Mouse (Mus musculus): ENCODE measurements around the gene Ifitm2. TPM values are rescaled to one million over a fixed set of nuclear protein-coding genes. Genes with fewer than 3 reads are reported as not detected.

Gene Ifitm2
- total and polyA plus RNA-seq, 3 experiments, result 213 to 317 TPM; not detected in 1

GRCm38 (mm10) chr7:140942811-140943210 is 13.0 kb downstream of the Ifitm2 start:
- DNase-seq (ENCODE audit: low read depth, low spot score), result no peak
- H3K9me3 ChIP-seq (replicated peaks; ENCODE audit: insufficient read depth, low read length), result no peaks in the 10 kb centered on the region
- H3K27ac ChIP-seq (ENCODE audit: control insufficient read depth, low read depth, low read length), result no peak overlapping the region
- H3K9ac ChIP-seq (ENCODE audit: control insufficient read depth, low read depth, low read length, poor library complexity, severe bottlenecking), result no peak overlapping the region
- TF ChIP-seq SIN3A (IDR thresholded peaks at IDR 0.05; ENCODE audit: low read length), result no peak
- no peak for TF ChIP-seq ZNF384 (IDR thresholded peaks at IDR 0.05; ENCODE audit: low read depth, low read length)
- no peak for TF ChIP-seq POLR2AphosphoS2 (IDR thresholded peaks at IDR 0.05; ENCODE audit: low read length)
- TF ChIP-seq EP300 (IDR thresholded peaks at IDR 0.05; ENCODE audit: low read depth in 1 of 2, low read length in 2 of 2), result no peak
- no peak for TF ChIP-seq CHD1 (IDR thresholded peaks at IDR 0.05; ENCODE audit: low read depth, low read length)
- TF ChIP-seq TBP (IDR thresholded peaks at IDR 0.05; ENCODE audit: low read depth, low read length), result no peak
- TF ChIP-seq ELF1 (IDR thresholded peaks at IDR 0.05; ENCODE audit: low read depth, low read length), result no peak
- no peak for TF ChIP-seq TAL1 (IDR thresholded peaks at IDR 0.05; ENCODE audit: low read length)
- TF ChIP-seq KAT2A (conservative IDR thresholded peaks at IDR 0.05; ENCODE audit: low read depth, low read length), result no peak
- TF ChIP-seq POLR2A (IDR thresholded peaks at IDR 0.05; ENCODE audit: control insufficient read depth in 1 of 2, insufficient read depth in 1 of 2, low read depth in 1 of 2, low read length in 2 of 2, poor library complexity in 1 of 2), result no peak
- no peak for TF ChIP-seq ZMIZ1 (IDR thresholded peaks at IDR 0.05; ENCODE audit: low read depth, low read length)
- no peak for TF ChIP-seq MXI1 (IDR thresholded peaks at IDR 0.05; ENCODE audit: low read depth, low read length)
- TF ChIP-seq GABPA (IDR thresholded peaks at IDR 0.05; ENCODE audit: low read depth, low read length), result no peak
- peaks cover 1% of the 10 kb centered on the region; the same call in 1 of the 2 replicates for H3K79me2 ChIP-seq (ENCODE audit: control insufficient read depth, insufficient read depth, low read length, poor library complexity)
- H3K4me1 ChIP-seq (ENCODE audit: control insufficient read depth in 1 of 2, insufficient read depth in 2 of 2, low read length in 2 of 2), result peaks cover 8 to 26% of the 10 kb centered on the region in 2 experiments
- 0 out of 4 replicates have a peak overlapping the region, but pooled peaks of 1 of the 2 experiments have one; percentile 10 for H3K4me3 ChIP-seq (ENCODE audit: control insufficient read depth in 1 of 2, insufficient read depth in 1 of 2, low read depth in 2 of 2, low read length in 2 of 2)
- H3K27me3 ChIP-seq (ENCODE audit: control insufficient read depth in 1 of 2, insufficient read depth in 2 of 2, low read length in 2 of 2), result no peaks in the 10 kb centered on the region; a peak in 1 of 4 replicates
- H3K36me3 ChIP-seq (ENCODE audit: control insufficient read depth in 1 of 2, insufficient read depth in 2 of 2, low read length in 2 of 2), result peaks cover 0 to 17% of the 10 kb centered on the region in 2 experiments; a peak in 2 of 4 replicates

- H3K4me1 ChIP-seq (ENCODE audit: control insufficient read depth in 1 of 2, insufficient read depth in 2 of 2, low read length in 2 of 2), result peaks cover 8 to 23% of the 10 kb centered on the region in 2 experiments
- H3K27ac ChIP-seq (ENCODE audit: control insufficient read depth, low read depth, low read length), result peak overlapping the region; percentile 80
- peaks cover 1% of the 10 kb centered on the region; the same call in 1 of the 2 replicates for H3K79me2 ChIP-seq (ENCODE audit: control insufficient read depth, insufficient read depth, low read length, poor library complexity)
- peak overlapping the region; percentile 70 to 75 for H3K4me3 ChIP-seq (ENCODE audit: control insufficient read depth in 1 of 2, insufficient read depth in 1 of 2, low read depth in 2 of 2, low read length in 2 of 2)
- no peaks in the 10 kb centered on the region for H3K9me3 ChIP-seq (replicated peaks; ENCODE audit: insufficient read depth, low read length)
- no peaks in the 10 kb centered on the region; a peak in 1 of 4 replicates for H3K27me3 ChIP-seq (ENCODE audit: control insufficient read depth in 1 of 2, insufficient read depth in 2 of 2, low read length in 2 of 2)
- no peak for TF ChIP-seq MAZ (IDR thresholded peaks at IDR 0.05; ENCODE audit: low read depth, low read length)
- TF ChIP-seq E2F4 (IDR thresholded peaks at IDR 0.05; ENCODE audit: borderline replicate concordance, low read depth, low read length), result no peak
- H3K9ac ChIP-seq (ENCODE audit: control insufficient read depth, low read depth, low read length, poor library complexity, severe bottlenecking), result peak overlapping the region; percentile 91
- no peak for DNase-seq (ENCODE audit: low read depth, low spot score)
- peaks cover 0 to 17% of the 10 kb centered on the region in 2 experiments; a peak in 2 of 4 replicates for H3K36me3 ChIP-seq (ENCODE audit: control insufficient read depth in 1 of 2, insufficient read depth in 2 of 2, low read length in 2 of 2)
Observed at GRCm38 (mm10) chr7:140942341-140942740, 13.4 kb downstream of the Ifitm2 start.
